Mouse (Mus musculus) neural tube, embryonic 11.5 days (tissue): ENCODE measurements at regions not wholly inside any gene's neighbourhood (a gene's known extent, or its start where the extent isn't known, plus 50 kb on each side); places are given as distances from the start of the nearest gene placed in this dataset.

Source experiments
- ATAC-seq: fragments of 200-750 bp; cut with Nextera tagmentation; 2 replicates; pipeline ENCODE4 v1.8.0; 2017; ENCODE audit warnings: moderate number of reproducible peaks, mild to moderate bottlenecking, moderate TSS enrichment, moderate library complexity; ENCODE audit not compliant: insufficient read depth, low FRiP score, low TSS enrichment
- DNase-seq: peaks from one replicate; pipeline ENCODE4 v3.0.0-alpha.2; 2015; ENCODE audit warnings: low spot score
- H3K27ac ChIP-seq: fragments of 300-500 bp; sonication (generic); 2 replicates; pipeline ENCODE4 v1.5.1; 2014; ENCODE audit warnings: low read depth, mild to moderate bottlenecking, low read length
- H3K27me3 ChIP-seq: fragments of 300-500 bp; sonication (generic); 2 replicates; pipeline ENCODE4 v1.6.1; 2014; ENCODE audit warnings: mild to moderate bottlenecking, low read length, mixed read lengths; ENCODE audit not compliant: control insufficient read depth, insufficient read depth
- H3K36me3 ChIP-seq: fragments of 300-500 bp; sonication (generic); 2 replicates; pipeline ENCODE4 v1.6.1; 2014; ENCODE audit warnings: mild to moderate bottlenecking, low read length, moderate library complexity, mixed read lengths; ENCODE audit not compliant: control insufficient read depth, insufficient read depth
- H3K4me1 ChIP-seq: fragments of 300-500 bp; sonication (generic); 2 replicates; pipeline ENCODE4 v1.6.1; 2014; ENCODE audit warnings: low read length, mixed read lengths; ENCODE audit not compliant: control insufficient read depth, insufficient read depth
- H3K4me2 ChIP-seq: fragments of 300-500 bp; sonication (generic); 2 replicates; pipeline ENCODE4 v1.6.1; 2014; ENCODE audit warnings: low read depth, mild to moderate bottlenecking, moderate library complexity
- H3K4me3 ChIP-seq: fragments of 300-500 bp; sonication (generic); 2 replicates; pipeline ENCODE4 v1.5.1; 2014; ENCODE audit warnings: low read depth, low read length
- H3K9ac ChIP-seq: fragments of 300-500 bp; sonication (generic); 2 replicates; pipeline ENCODE4 v1.6.1; 2014; ENCODE audit warnings: mild to moderate bottlenecking, low read length
- H3K9me3 ChIP-seq: fragments of 300-500 bp; sonication (generic); 2 replicates; pipeline ENCODE4 v1.6.1; 2016; ENCODE audit warnings: low read length; ENCODE audit not compliant: control insufficient read depth
- WGBS: fragments of 180-500 bp; shearing (Covaris S2); extraction: QIAGEN DNeasy Blood & Tissue Kit; methylation state at CpG from one replicate; pipeline ENCODE4 v1.1.7; 2014; 5-methylcytosine and 5-hydroxymethylcytosine counted together

DNA sequence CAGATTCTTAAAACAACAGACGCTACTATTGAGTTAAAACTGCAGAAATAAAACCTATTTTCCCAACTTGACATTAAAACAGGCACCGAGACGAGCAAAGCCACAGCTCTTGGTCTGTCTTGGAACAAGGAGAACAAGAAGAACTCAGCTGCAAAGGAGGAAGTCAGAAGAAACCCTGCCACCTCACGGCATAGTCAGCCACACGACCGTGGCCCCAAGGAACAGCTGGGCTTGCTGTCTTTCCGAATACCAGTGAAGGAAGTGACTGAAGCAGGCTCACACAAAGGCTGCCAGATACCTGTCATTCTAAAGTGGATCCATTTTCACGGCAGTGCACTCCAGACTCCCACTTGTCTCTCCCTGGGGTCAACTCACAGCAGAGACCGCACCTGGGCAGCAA is 187.3 kb upstream of the Afdn start:
- H3K36me3 ChIP-seq: no peaks in the 10 kb centered on the region
- H3K9ac ChIP-seq: no peak overlapping the region
- no peak overlapping the region for H3K4me3 ChIP-seq
- 78% methylated on average over 9 of the region's 9 CpGs for WGBS
- DNase-seq (no peak), ATAC-seq (no peak)
- H3K27me3 ChIP-seq: no peaks in the 10 kb centered on the region
- H3K27ac ChIP-seq: no peak overlapping the region
- no peaks in the 10 kb centered on the region for H3K9me3 ChIP-seq
- no peak overlapping the region for H3K4me2 ChIP-seq
- H3K4me1 ChIP-seq: no peaks in the 10 kb centered on the region

DNA sequence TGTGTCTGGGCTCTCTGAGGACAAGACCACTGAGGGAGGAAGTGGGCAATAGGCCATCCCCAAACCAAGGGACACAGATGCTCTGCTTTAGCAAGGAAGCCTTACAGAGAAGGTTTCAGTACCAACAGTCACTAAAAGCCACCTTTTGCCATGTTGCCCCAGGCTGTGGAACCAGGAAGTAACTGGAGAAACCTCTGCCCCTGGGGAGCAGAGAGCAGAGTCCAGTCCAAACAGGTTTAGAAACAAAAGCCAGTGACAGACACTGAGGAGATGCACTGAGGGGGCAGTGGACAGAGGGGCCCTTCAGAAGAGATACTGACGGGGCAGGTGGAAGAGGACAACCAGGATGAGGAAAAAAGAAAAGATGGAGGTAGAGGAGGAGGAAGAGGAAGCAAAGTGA is 186.2 kb upstream of the Afdn start:
- Histone ChIP-seq H3K36me3 (no peaks in the 10 kb centered on the region), H3K4me3 (no peak overlapping the region), H3K27me3 (no peaks in the 10 kb centered on the region), H3K4me2 (no peak overlapping the region), H3K9ac (no peak overlapping the region), H3K4me1 (no peaks in the 10 kb centered on the region), H3K27ac (no peak overlapping the region), H3K9me3 (no peaks in the 10 kb centered on the region)
- DNase-seq: no peak
- ATAC-seq: no peak
- 75% methylated on average over 1 of the region's 1 CpGs for WGBS

DNA sequence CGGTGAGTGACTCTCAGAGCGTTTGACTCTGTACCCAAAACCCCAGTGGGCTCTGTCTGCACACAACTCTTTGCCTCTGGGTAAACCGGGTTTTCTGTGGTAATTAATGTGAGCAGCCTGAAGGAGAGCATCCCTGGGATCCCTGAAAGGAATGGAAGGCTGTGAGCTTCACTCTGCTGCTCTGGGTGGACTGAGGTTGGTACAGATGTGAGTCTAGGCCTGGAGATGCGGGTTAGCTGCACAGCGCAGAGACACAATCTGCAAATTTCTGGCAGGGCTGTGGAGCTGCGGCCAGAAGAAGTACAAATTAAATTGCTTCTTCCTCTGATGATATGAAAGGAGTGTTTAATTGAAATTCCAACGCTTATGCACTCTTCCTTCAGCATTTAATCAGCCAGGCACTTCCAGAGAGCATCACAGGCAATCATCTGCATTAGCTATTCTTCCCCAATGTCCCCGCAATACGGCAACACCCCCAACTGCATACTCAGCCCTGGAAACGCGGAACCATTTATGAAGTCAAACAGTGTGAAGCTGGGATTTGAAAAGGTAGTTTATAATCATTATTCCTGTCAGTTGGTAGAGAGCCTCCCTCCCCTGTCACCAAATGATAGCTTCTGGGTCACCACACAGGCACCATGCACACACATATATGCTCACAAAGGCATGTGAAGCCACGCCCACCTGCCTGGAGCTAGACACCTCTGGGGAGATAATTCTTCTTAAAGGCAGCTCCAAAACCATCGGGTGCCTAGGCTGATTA is 185.5 kb upstream of the Afdn start:
- ATAC-seq: peak; percentile 56
- DNase-seq: no peak
- H3K4me2 ChIP-seq: no peak overlapping the region
- 68% methylated on average over 13 of the region's 13 CpGs for WGBS
- no peaks in the 10 kb centered on the region for H3K4me1 ChIP-seq
- H3K9ac ChIP-seq: no peak overlapping the region
- no peak overlapping the region for H3K4me3 ChIP-seq
- H3K27me3 ChIP-seq: no peaks in the 10 kb centered on the region
- no peak overlapping the region for H3K27ac ChIP-seq
- H3K9me3 ChIP-seq: no peaks in the 10 kb centered on the region
- no peaks in the 10 kb centered on the region for H3K36me3 ChIP-seq

DNA sequence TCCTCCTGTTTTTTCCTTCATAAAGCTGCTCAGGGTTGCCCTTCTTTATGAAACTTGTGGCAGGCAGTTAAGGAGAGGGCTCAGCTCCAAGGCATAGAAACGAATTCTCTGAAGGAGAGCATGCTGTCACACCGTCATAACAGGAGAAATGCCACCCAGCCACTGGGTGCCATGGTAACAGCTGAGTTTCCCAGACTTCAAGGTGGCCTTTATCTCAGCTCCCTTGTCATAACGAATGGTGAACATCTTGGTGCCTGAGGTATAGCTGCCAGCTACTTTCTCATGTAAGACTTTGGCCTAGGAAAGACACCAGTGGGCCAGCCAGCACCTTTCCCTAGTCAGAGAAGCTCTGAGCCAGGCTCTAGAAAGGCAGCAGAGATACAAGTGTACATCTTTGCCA is 182.5 kb upstream of the Afdn start:
- DNase-seq: no peak
- WGBS: 78% methylated on average over 3 of the region's 3 CpGs
- Histone ChIP-seq H3K27ac (no peak overlapping the region), H3K36me3 (no peaks in the 10 kb centered on the region), H3K9me3 (no peaks in the 10 kb centered on the region), H3K9ac (no peak overlapping the region), H3K4me1 (no peaks in the 10 kb centered on the region), H3K27me3 (no peaks in the 10 kb centered on the region), H3K4me3 (no peak overlapping the region), H3K4me2 (no peak overlapping the region)
- ATAC-seq: no peak

DNA sequence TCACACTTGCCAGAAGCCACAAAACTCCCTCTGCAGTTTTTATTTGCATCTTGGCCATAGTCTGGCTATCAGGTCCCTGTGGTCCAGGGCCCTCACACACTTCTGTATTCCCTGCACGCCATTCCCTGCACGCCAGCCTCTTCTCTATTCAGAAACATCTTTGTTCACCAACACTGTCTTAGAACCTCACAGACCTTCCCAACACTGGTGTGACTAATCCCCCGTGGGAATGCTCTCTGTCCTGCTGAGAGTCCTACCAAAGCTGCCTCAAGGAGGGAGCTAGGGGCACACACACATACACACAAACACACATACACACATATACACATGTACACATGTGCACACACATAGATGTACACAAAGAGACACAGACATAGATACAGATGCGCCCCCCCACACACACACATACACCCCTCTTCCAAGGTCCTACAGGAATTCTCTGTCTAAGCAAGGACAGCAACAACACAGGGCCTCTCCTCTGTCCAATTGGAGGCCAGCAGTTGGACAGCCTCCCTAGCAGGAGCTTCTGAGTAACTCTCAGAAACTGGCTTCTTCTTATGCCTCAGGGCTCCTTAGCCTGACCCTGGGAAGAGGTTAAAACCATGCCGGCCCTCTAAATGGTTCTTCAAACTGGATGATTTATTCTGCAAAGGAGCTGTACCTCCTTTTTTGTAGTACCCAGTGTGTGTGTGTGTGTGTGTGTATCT is 179.0 kb upstream of the Afdn start:
- Histone ChIP-seq H3K4me2 (no peak overlapping the region), H3K27ac (no peak overlapping the region), H3K4me3 (no peak overlapping the region), H3K27me3 (no peaks in the 10 kb centered on the region), H3K4me1 (no peaks in the 10 kb centered on the region), H3K36me3 (no peaks in the 10 kb centered on the region), H3K9ac (no peak overlapping the region), H3K9me3 (no peaks in the 10 kb centered on the region)
- WGBS: 78% methylated on average over 5 of the region's 5 CpGs
- ATAC-seq (no peak), DNase-seq (no peak)

- no peaks in the 10 kb centered on the region for H3K9me3 ChIP-seq
- no peaks in the 10 kb centered on the region for H3K4me1 ChIP-seq
- H3K4me3 ChIP-seq: no peak overlapping the region
- no peak overlapping the region for H3K9ac ChIP-seq
- no peak overlapping the region for H3K27ac ChIP-seq
- 79% methylated on average over 6 of the region's 6 CpGs for WGBS
- no peak for ATAC-seq
- DNase-seq: no peak
- H3K4me2 ChIP-seq: no peak overlapping the region
- no peaks in the 10 kb centered on the region for H3K36me3 ChIP-seq
- H3K27me3 ChIP-seq: no peaks in the 10 kb centered on the region
Observed at GRCm38 (mm10) chr17:13581995-13582588, 178.2 kb upstream of the Afdn start.

DNA sequence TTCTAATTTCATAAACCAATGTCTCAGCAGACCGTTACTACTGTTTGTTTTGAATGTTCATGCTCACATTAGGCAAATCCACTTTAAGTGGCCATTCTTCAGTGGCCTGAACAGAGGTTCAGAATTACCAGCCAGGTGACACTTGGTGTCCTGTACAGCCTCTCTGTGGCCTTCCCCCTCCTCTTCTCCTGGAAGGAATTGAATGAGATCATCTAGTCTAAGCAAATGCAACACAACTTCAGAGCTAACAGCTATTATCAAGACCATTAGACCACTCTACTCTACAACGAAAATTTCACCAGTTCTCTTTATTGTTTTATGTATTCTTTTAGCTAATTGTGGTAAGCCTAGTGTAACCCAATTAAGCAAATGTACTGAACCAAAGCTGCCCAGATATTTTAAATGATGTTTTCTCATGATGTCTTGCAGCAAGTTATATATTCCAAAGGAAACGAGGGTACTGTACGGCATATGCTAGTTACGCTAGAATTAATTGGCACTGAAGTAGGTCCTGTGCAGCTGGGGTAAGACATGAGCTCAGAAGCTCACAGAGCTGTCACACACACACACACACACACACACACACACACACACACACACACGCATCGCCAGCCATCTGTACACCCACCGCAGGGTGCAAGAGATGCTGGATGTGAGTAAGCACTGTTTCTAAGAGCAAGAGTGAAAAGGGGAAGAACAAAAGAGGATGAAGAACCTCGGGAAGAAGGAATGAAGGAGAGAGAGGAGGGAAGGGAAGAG is 176.7 kb upstream of the Afdn start:
- WGBS: 77% methylated on average over 9 of the region's 9 CpGs
- no peaks in the 10 kb centered on the region for H3K9me3 ChIP-seq
- no peaks in the 10 kb centered on the region for H3K27me3 ChIP-seq
- ATAC-seq (no peak), DNase-seq (no peak)
- H3K9ac ChIP-seq: no peak overlapping the region
- H3K27ac ChIP-seq: no peak overlapping the region
- H3K4me2 ChIP-seq: no peak overlapping the region
- H3K4me3 ChIP-seq: no peak overlapping the region
- H3K4me1 ChIP-seq: no peaks in the 10 kb centered on the region
- H3K36me3 ChIP-seq: no peaks in the 10 kb centered on the region

DNA sequence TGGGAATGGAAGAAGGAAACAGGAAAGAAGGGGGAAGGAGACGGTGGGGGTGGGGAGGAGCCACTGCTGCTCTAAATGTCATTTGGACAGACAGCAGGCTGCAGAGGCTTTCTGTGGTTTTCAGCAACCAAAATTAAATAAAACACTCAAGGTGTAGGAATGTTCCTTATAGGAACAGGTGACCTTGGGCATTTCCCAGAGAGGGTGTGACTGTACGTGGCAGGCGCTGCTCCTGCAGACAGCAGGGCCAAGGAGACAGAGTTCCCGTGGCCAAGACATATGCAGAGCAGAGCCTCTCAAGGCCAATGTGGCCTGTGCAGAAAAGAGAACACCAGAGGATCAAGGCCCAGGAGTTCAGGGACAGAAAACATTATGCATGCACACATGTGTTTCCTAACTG is 175.9 kb upstream of the Afdn start:
- H3K4me1 ChIP-seq: no peaks in the 10 kb centered on the region
- WGBS: 83% methylated on average over 4 of the region's 4 CpGs
- no peak overlapping the region for H3K27ac ChIP-seq
- no peak overlapping the region for H3K9ac ChIP-seq
- no peak for ATAC-seq
- no peak overlapping the region for H3K4me2 ChIP-seq
- no peak overlapping the region for H3K4me3 ChIP-seq
- H3K9me3 ChIP-seq: no peaks in the 10 kb centered on the region
- H3K27me3 ChIP-seq: no peaks in the 10 kb centered on the region
- no peak for DNase-seq
- no peaks in the 10 kb centered on the region for H3K36me3 ChIP-seq
